Mouse (Mus musculus): ENCODE measurements at regions not wholly inside any gene's neighbourhood (a gene's known extent, or its start where the extent isn't known, plus 50 kb on each side); places are given as distances from the start of the nearest gene placed in this dataset.

GRCm38 (mm10) chr8:115830012-115830662 lies 122.5 kb upstream of the Maf start:
- no peak for DNase-seq (ENCODE audit: low spot score in 2 of 2)

- DNase-seq (ENCODE audit: low spot score in 2 of 2): no peak
Observed at GRCm38 (mm10) chr8:115826516-115826915, 118.9 kb upstream of the Maf start.

GRCm38 (mm10) chr8:115825899-115826502 lies 118.4 kb upstream of the Maf start:
- DNase-seq (ENCODE audit: low spot score in 2 of 2): no peak

DNA sequence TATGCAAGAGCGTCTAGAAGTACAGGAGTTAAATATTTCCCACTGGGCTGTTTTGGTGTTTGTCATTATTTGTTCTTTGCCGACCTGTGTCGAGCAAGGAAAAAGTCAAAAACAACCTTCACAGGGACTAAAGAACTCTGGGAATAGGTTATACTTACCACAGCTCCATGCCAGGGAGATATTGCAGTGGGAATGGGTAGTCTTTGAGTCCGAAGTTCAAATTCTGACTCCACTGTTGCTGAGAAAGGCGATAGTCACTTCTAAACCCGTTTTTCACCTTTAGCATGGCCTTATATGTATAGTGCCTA lies 116.8 kb upstream of the Maf start:
- DNase-seq (ENCODE audit: low spot score in 2 of 2): no peak

GRCm38 (mm10) chr8:115823673-115824477 lies 116.3 kb upstream of the Maf start:
- no peak for DNase-seq (ENCODE audit: low spot score in 2 of 2)

GRCm38 (mm10) chr8:115813426-115813825 lies 105.8 kb upstream of the Maf start:
- DNase-seq (ENCODE audit: low spot score in 2 of 2): no peak

DNA sequence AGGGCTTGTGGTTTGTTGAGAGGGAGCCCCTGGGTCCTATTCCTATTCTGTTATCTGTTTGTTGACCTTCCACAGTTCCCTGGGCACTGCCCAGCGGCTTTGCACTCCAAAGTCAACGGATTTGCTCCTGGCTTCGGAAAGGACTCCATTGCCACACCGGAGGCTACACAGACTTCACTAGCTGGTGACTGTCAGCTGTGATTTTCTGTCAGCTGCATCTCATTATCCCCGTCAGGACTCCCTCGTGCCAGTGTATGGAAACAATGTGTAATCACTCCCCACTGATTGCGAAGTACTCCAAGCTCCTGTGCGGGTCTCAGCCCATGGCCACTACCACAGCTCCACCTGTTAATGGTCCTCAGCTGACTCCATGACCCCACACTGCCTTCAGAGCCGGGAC lies 99.0 kb upstream of the Maf start:
- DNase-seq (ENCODE audit: low spot score in 2 of 2): peak in 1 of 2 experiments; percentile 2

DNA sequence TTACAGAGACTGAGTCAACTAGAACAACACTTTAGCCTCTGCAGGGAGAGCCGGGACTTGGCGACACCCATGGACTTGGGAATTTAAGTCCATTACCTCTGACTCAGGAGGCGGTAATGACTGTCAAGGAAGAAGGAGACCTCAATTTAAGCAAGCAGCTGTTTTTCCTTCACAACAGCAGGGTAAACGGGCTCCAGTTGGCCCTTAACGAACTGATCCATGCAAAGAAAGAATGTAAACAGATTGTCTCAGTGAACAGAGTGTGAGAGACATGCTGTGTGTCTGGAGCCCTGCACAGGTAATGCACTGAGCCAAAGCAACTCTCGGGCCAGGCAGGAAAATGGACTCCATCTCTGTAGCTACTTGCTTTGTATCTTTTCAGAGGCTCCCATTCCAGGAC lies 98.5 kb upstream of the Maf start:
- no peak for DNase-seq (ENCODE audit: low spot score in 2 of 2)

DNA sequence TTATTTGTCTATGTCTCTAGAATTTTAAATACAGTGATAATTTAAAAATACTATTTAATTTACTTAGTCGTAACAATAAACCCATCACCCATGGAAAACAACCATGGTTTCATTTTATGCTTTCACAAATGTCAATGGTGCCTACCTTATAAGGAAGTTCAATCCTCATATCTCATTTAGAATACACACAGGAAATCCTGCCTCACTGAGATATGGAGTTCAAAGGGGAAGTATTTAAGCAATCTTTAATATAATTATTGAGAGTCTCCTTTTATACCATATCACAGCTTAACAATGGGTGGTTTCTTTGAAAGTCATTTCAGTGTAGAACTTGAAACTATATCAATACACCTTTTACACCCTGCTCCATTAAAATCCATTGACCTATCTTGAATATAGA lies 86.0 kb upstream of the Maf start:
- no peak for DNase-seq (ENCODE audit: low spot score in 2 of 2)

GRCm38 (mm10) chr8:115788421-115788820 lies 80.8 kb upstream of the Maf start:
- no peak for DNase-seq (ENCODE audit: low spot score in 2 of 2)

- DNase-seq (ENCODE audit: low spot score in 2 of 2): no peak
Observed at GRCm38 (mm10) chr8:115786185-115786584, 78.6 kb upstream of the Maf start.

GRCm38 (mm10) chr8:115785769-115786168 lies 78.2 kb upstream of the Maf start:
- DNase-seq (ENCODE audit: low spot score in 2 of 2): no peak

DNA sequence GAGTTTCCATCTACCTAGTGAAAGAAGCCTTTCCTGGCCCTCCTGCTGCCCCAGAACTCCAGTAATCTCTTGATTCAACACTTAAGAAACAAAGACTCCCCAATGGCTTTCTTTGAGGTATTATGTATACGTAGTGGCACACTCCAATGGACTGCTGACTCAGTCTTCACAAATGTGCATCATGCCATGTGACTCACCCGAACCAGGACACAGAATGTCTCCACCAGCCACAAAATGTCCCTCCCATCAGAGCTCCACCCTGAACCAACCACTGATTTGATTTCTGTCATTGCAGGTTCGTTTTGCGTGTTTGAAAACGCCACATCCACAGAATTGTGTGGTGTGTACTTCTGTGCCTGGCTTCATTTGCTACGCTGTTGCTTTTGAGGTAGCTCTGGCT lies 75.8 kb upstream of the Maf start:
- DNase-seq (ENCODE audit: low spot score in 2 of 2): no peak

DNA sequence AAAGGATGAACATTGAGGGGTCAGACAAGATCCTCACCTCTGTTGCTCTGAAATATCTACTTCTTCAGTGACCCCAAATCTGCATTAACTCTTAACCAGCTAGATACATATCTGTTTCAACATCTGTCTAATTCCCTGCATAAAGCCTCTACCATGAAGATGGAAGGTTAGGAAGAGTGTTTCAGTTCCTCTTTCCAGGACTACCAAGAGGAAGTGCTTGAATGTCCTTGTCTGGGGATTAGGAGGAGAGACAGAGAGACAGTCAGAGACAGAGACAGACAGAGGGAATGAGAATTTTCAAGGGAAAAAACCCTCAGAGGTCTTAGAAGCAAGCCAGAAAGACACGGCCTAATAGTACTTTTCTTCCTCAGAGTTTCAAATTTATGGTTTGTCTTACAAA lies 70.8 kb upstream of the Maf start:
- no peak for DNase-seq (ENCODE audit: low spot score in 2 of 2)

DNA sequence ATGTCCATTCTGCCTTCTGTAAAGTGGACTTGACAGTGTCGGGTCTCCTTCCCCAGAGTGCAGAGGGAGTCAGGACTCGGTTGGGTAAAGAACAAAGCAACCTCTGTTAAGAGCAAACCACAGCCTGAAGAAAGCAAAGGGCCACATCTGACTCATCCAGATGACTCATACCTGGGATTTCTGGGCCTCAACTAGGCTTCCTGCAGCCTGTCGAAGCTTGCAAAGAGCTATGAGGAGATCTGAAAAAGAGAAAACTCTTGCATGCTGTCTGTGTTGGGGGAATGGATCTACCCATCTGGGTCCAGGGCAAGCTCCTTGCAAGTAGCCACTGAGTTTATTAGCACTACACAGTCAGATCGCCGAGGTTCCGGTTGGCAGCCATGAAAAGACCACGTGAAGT lies 63.5 kb upstream of the Maf start:
- no peak for DNase-seq (ENCODE audit: low spot score in 2 of 2)

GRCm38 (mm10) chr8:115768631-115769030 lies 61.0 kb upstream of the Maf start:
- DNase-seq (ENCODE audit: low spot score in 2 of 2): no peak

GRCm38 (mm10) chr8:115766218-115766898 lies 58.8 kb upstream of the Maf start:
- peak in 1 of 2 experiments; percentile 17 for DNase-seq (ENCODE audit: low spot score in 2 of 2)

- DNase-seq (ENCODE audit: low spot score in 2 of 2): no peak
Observed at GRCm38 (mm10) chr8:115764551-115764950, 57.0 kb upstream of the Maf start.

DNA sequence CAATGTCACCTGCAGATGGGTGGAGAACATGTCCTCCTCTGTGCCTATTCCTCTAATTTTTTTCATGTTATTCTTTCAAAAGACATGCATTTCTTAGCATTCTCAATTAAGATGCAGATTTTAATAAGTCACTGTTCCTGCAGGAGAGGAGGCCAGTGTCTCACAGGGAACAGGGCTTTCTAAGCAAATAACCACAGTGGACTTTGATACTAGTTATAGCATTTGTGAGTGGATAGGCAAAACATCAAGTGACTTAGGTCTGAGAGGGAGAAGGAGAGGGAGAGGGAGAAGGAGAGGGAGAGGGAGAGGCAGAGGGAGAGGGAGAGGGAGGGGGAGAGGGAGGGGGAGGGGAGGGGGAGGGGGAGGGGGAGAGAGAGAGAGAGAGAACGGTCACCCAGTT lies 50.4 kb upstream of the Maf start:
- no peak for DNase-seq (ENCODE audit: low spot score in 2 of 2)

Data from frontal cortex, postnatal 10 days (tissue).